In genomic region chr7:3386036-3386730, GRCm38 (mm10) we compare ENCODE assay signal across 27 mouse cellular contexts. TPM values are rescaled to one million over a fixed set of nuclear protein-coding genes. Genes with fewer than 3 reads are reported as not detected.
DNase-seq lines count a peak whose midpoint lies in the region; ATAC-seq and TF ChIP-seq lines count a peak whose summit lies in the region.
"Had no signal": no experiment of that assay in that cellular context is flagged by ENCODE, and none has a peak within 500 bp of the region (broad histone marks: within the 10 kb centered on the region; RNA-seq: fewer than 3 reads in every experiment).

No protein-coding gene starts in this region.

- no peak overlapping the region for H3K9ac ChIP-seq in midbrain, embryonic 11.5 days (ENCODE audit: low read length)
- H3K9ac ChIP-seq in midbrain, embryonic 15.5 days, result no peak overlapping the region
- H3K9ac ChIP-seq in MEL (ENCODE audit: control insufficient read depth, low read depth, low read length, poor library complexity, severe bottlenecking), result peak overlapping the region; percentile 70
- H3K9ac ChIP-seq: embryonic facial prominence, embryonic 13.5 days; embryonic facial prominence, embryonic 15.5 days; forebrain, embryonic 12.5 days had no signal

- peak; percentile 4 for DNase-seq in midbrain, embryonic 11.5 days (ENCODE audit: low spot score, missing footprints)
- peak; percentile 52 for DNase-seq in MEL (ENCODE audit: low read depth, low spot score)
- no peak for DNase-seq in urinary bladder, postnatal 14 days (ENCODE audit: low spot score)
- DNase-seq in gastrocnemius, adult 8-10 months (ENCODE audit: low spot score in 2 of 2), result no peak
- DNase-seq: adrenal gland, adult 2 months; adrenal gland, postnatal 10 days; adrenal gland, postnatal 25 days; B cell, adult 2 months; cerebellum, adult 11 months; cerebellum, adult 18-20 months; cerebellum, adult 8-10 months; cerebellum, adult 9-11 months; cerebellum, postnatal 14 days; cerebellum, postnatal 36 days; embryo, embryonic 11 days had no signal

- TF ChIP-seq EP300 in MEL (IDR thresholded peaks at IDR 0.05; ENCODE audit: low read depth in 1 of 2, low read length in 2 of 2), result no peak

- H3K27me3 ChIP-seq in midbrain, embryonic 11.5 days (ENCODE audit: control insufficient read depth, insufficient read depth, low read length), result no peaks in the 10 kb centered on the region
- H3K27me3 ChIP-seq in midbrain, embryonic 15.5 days (replicated peaks), result no peaks in the 10 kb centered on the region
- no peaks in the 10 kb centered on the region for H3K27me3 ChIP-seq in MEL (ENCODE audit: control insufficient read depth in 1 of 2, insufficient read depth in 2 of 2, low read length in 2 of 2)
- H3K27me3 ChIP-seq: CH12.LX; embryonic facial prominence, embryonic 13.5 days; embryonic facial prominence, embryonic 15.5 days; forebrain, embryonic 12.5 days had no signal

- peak; percentile 26 to 32; a peak in 1 of 4 replicates for TF ChIP-seq POLR2A in MEL (IDR thresholded peaks at IDR 0.05; ENCODE audit: control insufficient read depth in 1 of 2, insufficient read depth in 1 of 2, low read depth in 1 of 2, low read length in 2 of 2, poor library complexity in 1 of 2)

- TF ChIP-seq RAD21 in MEL (IDR thresholded peaks at IDR 0.05; ENCODE audit: low read depth, low read length), result no peak

- no peak for TF ChIP-seq CTCF in MEL (IDR thresholded peaks at IDR 0.05 in 2 of 3, conservative IDR thresholded peaks at IDR 0.05 in 1 of 3; ENCODE audit: control insufficient read depth in 1 of 3, insufficient read depth in 1 of 3, low read depth in 2 of 3, low read length in 3 of 3, poor library complexity in 1 of 3, severe bottlenecking in 1 of 3)

- WGBS in midbrain, embryonic 11.5 days, result 85% methylated on average over 6 of the region's 6 CpGs
- WGBS in midbrain, embryonic 15.5 days, result 85% methylated on average over 6 of the region's 6 CpGs

- no peak for ATAC-seq in midbrain, embryonic 11.5 days (ENCODE audit: low FRiP score)
- no peak for ATAC-seq in midbrain, embryonic 15.5 days (replicated peaks)
- ATAC-seq: CD4-positive, CD25-positive, alpha-beta regulatory T cell, adult 4 months; forebrain, embryonic 14.5 days; forebrain, embryonic 16.5 days had no signal

- no peaks in the 10 kb centered on the region for H3K9me3 ChIP-seq in midbrain, embryonic 11.5 days (ENCODE audit: control insufficient read depth, low read length)
- H3K9me3 ChIP-seq in midbrain, embryonic 15.5 days, result no peaks in the 10 kb centered on the region
- H3K9me3 ChIP-seq in MEL (replicated peaks; ENCODE audit: insufficient read depth, low read length), result no peaks in the 10 kb centered on the region
- H3K9me3 ChIP-seq: embryonic facial prominence, embryonic 13.5 days; embryonic facial prominence, embryonic 15.5 days; forebrain, embryonic 10.5 days; forebrain, embryonic 12.5 days; G1E had no signal

- peaks cover 2% of the 10 kb centered on the region; the same call in 1 of the 2 replicates for H3K4me1 ChIP-seq in midbrain, embryonic 11.5 days (ENCODE audit: control insufficient read depth, insufficient read depth, low read length)
- peaks cover 24% of the 10 kb centered on the region for H3K4me1 ChIP-seq in midbrain, embryonic 15.5 days
- peaks cover 0 to 17% of the 10 kb centered on the region in 2 experiments; a peak in 3 of 4 replicates for H3K4me1 ChIP-seq in MEL (ENCODE audit: control insufficient read depth in 1 of 2, insufficient read depth in 2 of 2, low read length in 2 of 2)

- no peaks in the 10 kb centered on the region for H3K36me3 ChIP-seq in midbrain, embryonic 11.5 days (ENCODE audit: control insufficient read depth, insufficient read depth, low read length)
- no peaks in the 10 kb centered on the region for H3K36me3 ChIP-seq in midbrain, embryonic 15.5 days (replicated peaks)
- peaks cover 4 to 20% of the 10 kb centered on the region in 2 experiments for H3K36me3 ChIP-seq in MEL (ENCODE audit: control insufficient read depth in 1 of 2, insufficient read depth in 2 of 2, low read length in 2 of 2)
- H3K36me3 ChIP-seq: embryonic facial prominence, embryonic 13.5 days; embryonic facial prominence, embryonic 15.5 days; forebrain, embryonic 10.5 days; forebrain, embryonic 12.5 days; G1E had no signal

- H3K4me2 ChIP-seq in midbrain, embryonic 11.5 days, result no peak overlapping the region
- no peak overlapping the region for H3K4me2 ChIP-seq in midbrain, embryonic 15.5 days
- H3K4me2 ChIP-seq: embryonic facial prominence, embryonic 13.5 days; embryonic facial prominence, embryonic 15.5 days; forebrain, embryonic 12.5 days had no signal

- no peak overlapping the region for H3K4me3 ChIP-seq in midbrain, embryonic 11.5 days (ENCODE audit: low read depth, low read length)
- no peak overlapping the region for H3K4me3 ChIP-seq in midbrain, embryonic 15.5 days
- peak overlapping the region; percentile 64 to 69 for H3K4me3 ChIP-seq in MEL (ENCODE audit: control insufficient read depth in 1 of 2, insufficient read depth in 1 of 2, low read depth in 2 of 2, low read length in 2 of 2)
- H3K4me3 ChIP-seq: embryonic facial prominence, embryonic 13.5 days; embryonic facial prominence, embryonic 15.5 days; erythroblast, embryonic 14.5 days; forebrain, embryonic 10.5 days; forebrain, embryonic 12.5 days had no signal

- H3K27ac ChIP-seq in midbrain, embryonic 11.5 days (ENCODE audit: low read depth, low read length), result no peak overlapping the region
- no peak overlapping the region for H3K27ac ChIP-seq in midbrain, embryonic 15.5 days
- H3K27ac ChIP-seq in MEL (ENCODE audit: control insufficient read depth, low read depth, low read length), result peak overlapping the region; percentile 88
- H3K27ac ChIP-seq: embryonic facial prominence, embryonic 13.5 days; embryonic facial prominence, embryonic 15.5 days; forebrain, embryonic 10.5 days; forebrain, embryonic 12.5 days had no signal

- H3K79me2 ChIP-seq in MEL (ENCODE audit: control insufficient read depth, insufficient read depth, low read length, poor library complexity), result peaks cover 16% of the 10 kb centered on the region

TF ChIP-seq in MEL, 35 proteins besides CTCF, POLR2A, EP300 and RAD21 (continues in another document):
- TF ChIP-seq USF2 (IDR thresholded peaks at IDR 0.05; ENCODE audit: borderline replicate concordance in 1 of 2, insufficient read depth in 1 of 2, low read depth in 1 of 2, low read length in 2 of 2) (no peak), POLR2AphosphoS5 (IDR thresholded peaks at IDR 0.05; ENCODE audit: borderline replicate concordance, low read depth, low read length) (no peak), HCFC1 (IDR thresholded peaks at IDR 0.05; ENCODE audit: low read depth, low read length) (0 out of 2 replicates have a peak, but pooled peaks have one; percentile 27), ETS1 (IDR thresholded peaks at IDR 0.05; ENCODE audit: low read depth, low read length) (no peak), USF1 (IDR thresholded peaks at IDR 0.05; ENCODE audit: low read depth, low read length) (no peak), MAFK (IDR thresholded peaks at IDR 0.05; ENCODE audit: borderline replicate concordance, low read depth, low read length) (no peak), ELF1 (IDR thresholded peaks at IDR 0.05; ENCODE audit: low read depth, low read length) (no peak), CHD1 (IDR thresholded peaks at IDR 0.05; ENCODE audit: low read depth, low read length) (0 out of 2 replicates have a peak, but pooled peaks have one; percentile 47), KAT2A (conservative IDR thresholded peaks at IDR 0.05; ENCODE audit: low read depth, low read length) (no peak), E2F4 (IDR thresholded peaks at IDR 0.05; ENCODE audit: borderline replicate concordance, low read depth, low read length) (no peak), TCF12 (IDR thresholded peaks at IDR 0.05; ENCODE audit: low read depth, low read length) (no peak), CHD2 (IDR thresholded peaks at IDR 0.05; ENCODE audit: low read length) (no peak), JUND (IDR thresholded peaks at IDR 0.05; ENCODE audit: low read depth, low read length) (no peak), UBTF (IDR thresholded peaks at IDR 0.05; ENCODE audit: borderline replicate concordance, insufficient read depth, low read depth, low read length) (no peak), MYB (IDR thresholded peaks at IDR 0.05; ENCODE audit: low read depth, low read length) (no peak), MAZ (IDR thresholded peaks at IDR 0.05; ENCODE audit: low read depth, low read length) (no peak), GATA1 (IDR thresholded peaks at IDR 0.05; ENCODE audit: low read depth, low read length) (no peak), NRF1 (IDR thresholded peaks at IDR 0.05; ENCODE audit: insufficient read depth, low read depth, low read length, poor library complexity, severe bottlenecking) (no peak), SMC3 (IDR thresholded peaks at IDR 0.05; ENCODE audit: low read depth, low read length) (0 out of 2 replicates have a peak, but pooled peaks have one; percentile 1), SIN3A (IDR thresholded peaks at IDR 0.05; ENCODE audit: low read length) (no peak; the same call in 1 of the 2 replicates), GABPA (IDR thresholded peaks at IDR 0.05; ENCODE audit: low read depth, low read length) (no peak)

RNA-seq across cellular contexts. Expression of gene Cacng8, which starts 4.3 kb away (rescaled TPM):
- 4.0 and 4.7 TPM in 2 replicates for polyA plus RNA-seq in midbrain, embryonic 11.5 days (2014; fragmentation: Nextera tagmentation; extraction: Ambion mirVana)
- 18.3 and 19.0 TPM in 2 replicates for polyA plus RNA-seq in midbrain, embryonic 15.5 days (2015; fragmentation: Nextera tagmentation; extraction: Ambion mirVana)
- 4.6 and 5.6 TPM in 2 replicates for total RNA-seq in MEL (2012; rRNA removed)
- polyA plus RNA-seq in MEL (2012; ENCODE audit: insufficient read depth in 1 of 2, insufficient read length in 2 of 2, low read depth in 1 of 2, low replicate concordance in 2 of 2, missing spikeins in 1 of 2), result 1 to 10 TPM in 1 of 2 experiments, not detected in 1; 9.2 TPM
- not detected for total RNA-seq in gastrocnemius, adult 8-10 months (2022)
- total RNA-seq: common myeloid progenitor, adult 5-6 weeks; G1E had no signal
- polyA plus RNA-seq: CD4-positive, CD25-positive, alpha-beta regulatory T cell, adult 4 months; erythroblast, embryonic 14.5 days; G1E had no signal

RNA-seq across cellular contexts. Expression of gene Cacng6, which starts 37.8 kb away (rescaled TPM):
- not detected in 2 replicates for polyA plus RNA-seq in midbrain, embryonic 11.5 days (2014; fragmentation: Nextera tagmentation; extraction: Ambion mirVana)
- not detected in 2 replicates for polyA plus RNA-seq in midbrain, embryonic 15.5 days (2015; fragmentation: Nextera tagmentation; extraction: Ambion mirVana)
- not detected in 2 replicates for total RNA-seq in MEL (2012; rRNA removed)
- under 1 TPM in 1 of 2 experiments, not detected in 1; 0.08 TPM for polyA plus RNA-seq in MEL (2012; ENCODE audit: insufficient read depth in 1 of 2, insufficient read length in 2 of 2, low read depth in 1 of 2, low replicate concordance in 2 of 2, missing spikeins in 1 of 2)
- 100 to 1,000 TPM; 113 to 158 (median 136) TPM for total RNA-seq in gastrocnemius, adult 8-10 months (2022)
- total RNA-seq: adrenal gland, postnatal 25 days; CH12.LX; common myeloid progenitor, adult 5-6 weeks had no signal
- polyA plus RNA-seq: adrenal gland, adult 2 months; CD4-positive, CD25-positive, alpha-beta regulatory T cell, adult 4 months; erythroblast, embryonic 14.5 days; G1E had no signal

RNA-seq across cellular contexts. Expression of gene Cacng7, which starts 53.4 kb away (rescaled TPM):
- polyA plus RNA-seq in midbrain, embryonic 11.5 days (2014; fragmentation: Nextera tagmentation; extraction: Ambion mirVana), result 4.2 and 4.4 TPM in 2 replicates
- polyA plus RNA-seq in midbrain, embryonic 15.5 days (2015; fragmentation: Nextera tagmentation; extraction: Ambion mirVana), result 4.0 TPM in 2 replicates
- 0.04 TPM in 1 of 2 replicates, not detected in the other for total RNA-seq in MEL (2012; rRNA removed)
- polyA plus RNA-seq in MEL (2012; ENCODE audit: insufficient read depth in 1 of 2, insufficient read length in 2 of 2, low read depth in 1 of 2, low replicate concordance in 2 of 2, missing spikeins in 1 of 2), result under 1 TPM in 1 of 2 experiments, not detected in 1; 0.11 TPM
- 10 to 100 TPM in 3 of 4 experiments, 1 to 10 TPM in 1; 8.5 to 16.4 (median 13.6) TPM for total RNA-seq in gastrocnemius, adult 8-10 months (2022)
- total RNA-seq: common myeloid progenitor, adult 5-6 weeks had no signal
- polyA plus RNA-seq: CD4-positive, CD25-positive, alpha-beta regulatory T cell, adult 4 months; erythroblast, embryonic 14.5 days; G1E had no signal

Comparison
In these comparisons a context has a peak if more than half of its experiments do, and no peak if none do; other contexts are left out.
1. DNase-seq: peak in midbrain, embryonic 11.5 days (single experiment) and MEL (single experiment); none in urinary bladder, postnatal 14 days (single experiment) and gastrocnemius, adult 8-10 months (0 of 2).
2. H3K4me3 ChIP-seq: peak in MEL (2 of 2); none in midbrain, embryonic 11.5 days (single experiment) and midbrain, embryonic 15.5 days (single experiment).